Mouse (Mus musculus): ENCODE data around the gene Il12a. TPM values are rescaled to one million over a fixed set of nuclear protein-coding genes. Genes with fewer than 3 reads are reported as not detected.
"Not testable (repeated sequence)": the region's sequence is repeated elsewhere in the genome, so short reads cannot be mapped to it uniquely, and the experiment has no call there.

Gene Il12a
- total RNA-seq, 2 experiments from 2014 or later: 0.43 to 0.66 TPM

DNA sequence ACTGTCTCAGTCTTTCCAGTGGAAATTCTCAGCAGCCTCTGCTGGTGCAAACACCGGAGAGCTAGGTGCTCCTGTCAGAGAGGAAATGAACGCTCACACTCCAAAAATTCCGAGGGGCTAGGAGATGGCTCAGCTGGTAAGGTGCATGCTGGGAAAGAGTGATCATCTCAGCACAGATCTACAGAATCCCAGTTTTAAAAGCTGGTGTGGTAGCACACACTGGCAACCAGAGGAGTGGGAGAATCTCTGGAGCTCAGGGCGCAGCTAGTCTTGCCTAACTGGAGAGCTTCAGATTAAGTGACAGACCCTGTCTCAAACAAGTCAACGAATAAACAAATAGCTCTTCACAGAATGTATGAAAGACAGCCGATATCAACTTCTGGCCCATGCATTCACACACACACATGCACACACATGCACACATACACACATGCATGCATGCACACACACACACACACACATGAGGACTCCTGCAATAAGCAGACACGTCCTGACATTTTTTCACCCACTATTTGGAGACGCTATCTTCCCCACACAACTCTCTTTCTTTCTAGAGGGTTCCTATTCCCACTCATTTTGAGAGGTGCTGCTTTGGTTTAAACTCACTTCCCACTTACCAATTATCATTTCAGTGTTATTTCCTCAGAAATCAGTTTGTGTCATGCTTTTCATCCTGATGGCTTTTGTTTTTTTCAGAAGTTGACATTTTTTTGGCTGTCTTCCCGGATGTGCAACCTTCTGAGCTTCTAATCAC is 52.5 kb downstream of the Il12a start:
- DNase-seq: no peak

DNA sequence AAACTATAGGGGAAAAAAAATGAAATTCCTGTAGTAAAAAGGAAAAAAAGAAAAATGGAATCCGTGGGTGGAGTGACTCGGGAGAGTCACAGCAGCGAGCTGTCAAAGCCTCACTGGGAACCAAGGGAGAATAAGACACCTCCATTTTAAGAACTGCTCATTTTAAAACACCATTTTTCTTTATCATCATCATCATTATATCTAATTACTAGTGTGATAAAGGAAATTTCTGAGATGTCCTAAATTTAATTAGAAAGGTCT is 53.0 kb downstream of the Il12a start:
- DNase-seq: no peak

DNA sequence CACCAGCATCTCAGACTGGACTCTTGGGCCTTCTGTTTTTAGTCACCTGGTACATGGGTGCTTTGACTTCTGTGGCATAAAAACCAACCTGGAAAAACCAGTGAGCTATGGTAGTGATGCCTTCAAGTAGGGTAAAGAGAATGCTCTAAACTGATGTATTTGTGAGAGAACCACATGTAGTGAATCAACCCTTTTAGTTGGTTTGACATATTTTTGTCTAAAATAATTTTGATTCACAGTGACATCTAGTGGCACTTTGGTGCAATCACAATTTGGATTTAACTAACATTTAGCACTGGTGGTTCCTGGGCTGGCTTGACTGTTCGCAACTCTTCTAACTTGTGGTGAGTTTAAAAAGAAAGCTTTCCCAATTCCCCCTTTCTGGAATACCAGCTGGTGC is 53.7 kb downstream of the Il12a start:
- no peak for DNase-seq

DNA sequence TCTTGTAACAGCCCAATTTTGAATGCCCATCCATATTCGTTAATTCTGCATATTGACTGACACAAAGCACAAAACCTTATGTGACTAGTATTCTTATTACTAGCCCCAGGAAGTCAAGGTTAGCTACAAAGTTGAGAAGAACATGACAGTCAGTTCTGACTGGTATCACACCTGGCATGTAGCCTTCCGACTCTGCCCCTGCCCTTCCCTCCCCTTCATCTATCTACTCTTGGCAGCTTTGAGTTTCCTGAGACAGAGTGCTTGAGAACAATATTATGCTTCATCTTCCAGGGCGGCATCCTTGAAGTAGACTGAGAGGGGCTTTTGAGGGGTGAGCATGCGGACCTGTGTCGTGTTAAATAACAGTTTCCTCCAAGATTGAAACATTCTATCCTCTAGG is 54.6 kb downstream of the Il12a start:
- no peak for DNase-seq

DNA sequence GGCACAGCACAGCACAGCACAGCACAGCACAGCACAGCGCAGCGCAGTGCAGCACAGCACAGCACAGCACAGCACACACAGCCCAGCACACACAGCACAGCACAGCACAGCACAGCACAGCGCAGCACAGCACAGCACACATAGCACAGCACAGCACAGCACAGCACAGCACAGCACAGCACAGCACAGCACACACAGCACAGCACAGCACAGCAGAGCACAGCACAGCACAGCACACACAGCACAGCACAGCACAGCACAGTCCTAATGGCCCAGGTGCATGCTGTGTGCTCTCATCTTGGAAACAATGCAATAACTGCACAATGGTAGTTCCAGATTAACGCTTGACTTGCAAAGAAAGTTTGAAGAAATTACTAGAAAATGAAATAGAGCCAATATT is 55.8 kb downstream of the Il12a start:
- not testable (repeated sequence) for DNase-seq

Other genes with a start within 250 kb of the Il12a start
- gene 1110032F04Rik, start 178.9 kb downstream of the Il12a start, total RNA-seq (2021): under 1 TPM; 0.10 to 0.17 TPM

All from adrenal gland, postnatal 36 days (tissue).